Mouse (Mus musculus): ENCODE data around the gene AC140267.1.

AC140267.1 gene

GRCm38 (mm10) chr15:80235535-80235934, at the start of gene AC140267.1:
Gene AC140267.1, plus strand, starts transcription at chr15:80235835.
- no peak for DNase-seq

GRCm38 (mm10) chr15:80188927-80189326, 46.7 kb upstream of the AC140267.1 start:
- DNase-seq = no peak

- no peak for DNase-seq
Measured at GRCm38 (mm10) chr15:80190075-80190474, 45.6 kb upstream of the AC140267.1 start.

GRCm38 (mm10) chr15:80191585-80192245, 43.9 kb upstream of the AC140267.1 start:
- DNase-seq = no peak

GRCm38 (mm10) chr15:80192246-80192585, 43.4 kb upstream of the AC140267.1 start:
- no peak for DNase-seq

GRCm38 (mm10) chr15:80192847-80193246, 42.8 kb upstream of the AC140267.1 start:
- no peak for DNase-seq

GRCm38 (mm10) chr15:80199556-80199955, 36.1 kb upstream of the AC140267.1 start:
- no peak for DNase-seq

GRCm38 (mm10) chr15:80202111-80202775, 33.4 kb upstream of the AC140267.1 start:
- no peak for DNase-seq

GRCm38 (mm10) chr15:80203406-80203805, 32.2 kb upstream of the AC140267.1 start:
- no peak for DNase-seq

GRCm38 (mm10) chr15:80206057-80206565, 29.5 kb upstream of the AC140267.1 start:
- peak; percentile 48 for DNase-seq

GRCm38 (mm10) chr15:80208446-80208845, 27.2 kb upstream of the AC140267.1 start:
- no peak for DNase-seq

- DNase-seq = no peak
Measured at GRCm38 (mm10) chr15:80213688-80214087, 21.9 kb upstream of the AC140267.1 start.

- DNase-seq = no peak
Measured at GRCm38 (mm10) chr15:80215716-80216479, 19.7 kb upstream of the AC140267.1 start.

GRCm38 (mm10) chr15:80216480-80216820, 19.2 kb upstream of the AC140267.1 start:
- no peak for DNase-seq

- DNase-seq = no peak
Measured at GRCm38 (mm10) chr15:80217476-80217875, 18.2 kb upstream of the AC140267.1 start.

- DNase-seq = no peak
Measured at GRCm38 (mm10) chr15:80219211-80219610, 16.4 kb upstream of the AC140267.1 start.

- DNase-seq = no peak
Measured at GRCm38 (mm10) chr15:80219705-80220657, 15.7 kb upstream of the AC140267.1 start.

GRCm38 (mm10) chr15:80221031-80221430, 14.6 kb upstream of the AC140267.1 start:
- no peak for DNase-seq

GRCm38 (mm10) chr15:80223751-80224150, 11.9 kb upstream of the AC140267.1 start:
- DNase-seq = no peak

GRCm38 (mm10) chr15:80225208-80225607, 10.4 kb upstream of the AC140267.1 start:
- peak; percentile 78 for DNase-seq

- DNase-seq = peak; percentile 42
Measured at GRCm38 (mm10) chr15:80225796-80226195, 9.8 kb upstream of the AC140267.1 start.

GRCm38 (mm10) chr15:80228071-80228800, 7.4 kb upstream of the AC140267.1 start:
- no peak for DNase-seq

Data from cerebellum, adult 9-11 months (tissue).